Mouse (Mus musculus) testis, adult 2 months (tissue): ENCODE measurements around the gene Sardh.

Experiments
- CTCF ChIP-seq: fragments of 200-500 bp; IDR thresholded peaks from 2 replicates; pipeline ENCODE4 v1.5.1; 2012; ENCODE audit warnings: low read depth, mild to moderate bottlenecking, inconsistent platforms, low read length, moderate library complexity; ENCODE audit not compliant: control insufficient read depth, insufficient read depth, insufficient replicate concordance
- POLR2A ChIP-seq: fragments of 200-500 bp; IDR thresholded peaks from 2 replicates; pipeline ENCODE4 v1.6.1; 2012; ENCODE audit warnings: low read depth, mild to moderate bottlenecking, inconsistent platforms, low read length, moderate library complexity; ENCODE audit not compliant: control insufficient read depth

DNA sequence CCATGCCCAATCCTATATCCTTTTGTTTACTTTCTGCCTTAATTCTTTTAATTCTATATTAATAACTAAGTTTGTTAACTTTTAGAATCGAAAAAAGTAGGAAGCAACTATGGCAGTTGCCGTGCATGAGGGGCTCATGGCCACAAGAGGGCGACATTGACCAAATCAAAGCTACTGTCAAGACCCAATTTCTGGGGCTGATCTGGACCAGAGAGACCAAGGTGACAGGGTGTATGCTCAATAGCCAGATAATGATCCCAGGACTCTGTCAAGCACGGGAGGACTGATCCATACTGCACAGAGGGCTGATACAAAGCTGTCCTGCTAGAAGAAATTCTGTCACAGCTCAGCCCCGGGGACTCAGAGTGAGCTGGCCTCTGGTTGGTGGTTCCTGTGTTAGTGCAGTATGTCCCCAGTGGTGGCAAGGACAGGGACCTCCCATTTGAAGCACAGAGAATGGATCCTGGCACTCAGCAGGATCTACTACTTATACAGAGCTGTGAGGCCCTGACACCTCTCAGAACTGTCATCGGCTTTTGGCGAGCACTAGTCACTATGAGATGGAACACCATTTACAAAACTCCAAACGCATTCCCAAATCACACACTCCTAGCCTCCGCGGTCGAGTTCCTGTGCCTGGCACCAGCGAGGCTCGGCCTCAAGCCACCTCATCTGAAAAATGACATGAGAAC is 32.9 kb upstream of the Sardh start:
- TF ChIP-seq CTCF, result peak; percentile 64; the same call in 1 of the 2 replicates
- no peak for TF ChIP-seq POLR2A
